Mouse (Mus musculus) embryonic fibroblast, embryonic 13.5 days (primary cell): Measurements from ENCODE around the gene Sel1l3.

ENCODE experiments used
- CTCF ChIP-seq: IDR thresholded peaks from 2 replicates; pipeline ENCODE4 v1.5.1; 2011; ENCODE audit warnings: mild to moderate bottlenecking, control low read depth, low read length, moderate library complexity, borderline replicate concordance; ENCODE audit not compliant: insufficient read depth
- POLR2A ChIP-seq: IDR thresholded peaks from 2 replicates; pipeline ENCODE4 v1.6.1; 2011; ENCODE audit warnings: low read depth, mild to moderate bottlenecking, control low read depth, low read length, moderate library complexity

- no peak for TF ChIP-seq CTCF
- TF ChIP-seq POLR2A, result no peak
These were observed 41.1 kb upstream of the Sel1l3 start for GRCm38 (mm10) chr5:53254821-53255220.
